ENCODE assay signal across 10 mouse cellular contexts in genomic region chr1:20478266-20478659, GRCm38 (mm10).
DNase-seq lines count a peak whose midpoint lies in the region; ATAC-seq and TF ChIP-seq lines count a peak whose summit lies in the region.
"Had no signal": no experiment of that assay in that cellular context is flagged by ENCODE, and none has a peak within 500 bp of the region (broad histone marks: within the 10 kb centered on the region; RNA-seq: fewer than 3 reads in every experiment).

No protein-coding gene starts in this region.

- H3K4me1 ChIP-seq in kidney, postnatal 0 days (replicated peaks; ENCODE audit: insufficient read depth, low read length): no peaks in the 10 kb centered on the region
- peaks cover 13% of the 10 kb centered on the region for H3K4me1 ChIP-seq in forebrain, embryonic 12.5 days
- peaks cover 8% of the 10 kb centered on the region for H3K4me1 ChIP-seq in limb, embryonic 12.5 days (replicated peaks)
- H3K4me1 ChIP-seq in neural tube, embryonic 15.5 days: peaks cover 9% of the 10 kb centered on the region

- H3K36me3 ChIP-seq in kidney, postnatal 0 days (ENCODE audit: insufficient read depth, low read length): no peaks in the 10 kb centered on the region
- no peaks in the 10 kb centered on the region for H3K36me3 ChIP-seq in forebrain, embryonic 12.5 days (replicated peaks)
- H3K36me3 ChIP-seq in limb, embryonic 12.5 days: no peaks in the 10 kb centered on the region
- no peaks in the 10 kb centered on the region for H3K36me3 ChIP-seq in neural tube, embryonic 15.5 days
- H3K36me3 ChIP-seq: G1E had no signal

- whole genome bisulfite sequencing in kidney, postnatal 0 days: 24% methylated on average over 6 of the region's 6 CpGs
- WGBS in forebrain, embryonic 12.5 days: 23% methylated on average over 6 of the region's 6 CpGs
- WGBS in limb, embryonic 12.5 days: 32% methylated on average over 6 of the region's 6 CpGs
- 24% methylated on average over 6 of the region's 6 CpGs for WGBS in neural tube, embryonic 15.5 days

- ATAC-seq in kidney, postnatal 0 days (replicated peaks; ENCODE audit: low FRiP score, low read depth): no peak
- ATAC-seq in forebrain, embryonic 12.5 days (ENCODE audit: low FRiP score): peak; percentile 58
- no peak for ATAC-seq in limb, embryonic 12.5 days (ENCODE audit: insufficient number of reproducible peaks, insufficient read depth, low FRiP score, low TSS enrichment, low read depth)
- peak; percentile 56; the same call in 1 of the 2 replicates for ATAC-seq in neural tube, embryonic 15.5 days (ENCODE audit: low FRiP score)
- ATAC-seq in frontal cortex, adult (ENCODE audit: low TSS enrichment): no peak

- H3K4me3 ChIP-seq in kidney, postnatal 0 days (replicated peaks; ENCODE audit: low read depth, low read length): no peak overlapping the region; the same call in 1 of the 2 replicates
- peak overlapping the region; percentile 47 for H3K4me3 ChIP-seq in forebrain, embryonic 12.5 days (replicated peaks)
- peak overlapping the region; percentile 37 for H3K4me3 ChIP-seq in limb, embryonic 12.5 days (replicated peaks)
- peak overlapping the region; percentile 42 for H3K4me3 ChIP-seq in neural tube, embryonic 15.5 days (replicated peaks)

- no peak overlapping the region for H3K9ac ChIP-seq in kidney, postnatal 0 days (ENCODE audit: low read depth, low read length)
- H3K9ac ChIP-seq in forebrain, embryonic 12.5 days: peak overlapping the region; percentile 59
- H3K9ac ChIP-seq in limb, embryonic 12.5 days (replicated peaks): no peak overlapping the region
- H3K9ac ChIP-seq in neural tube, embryonic 15.5 days (replicated peaks): peak overlapping the region; percentile 44

- no peak for DNase-seq in kidney, postnatal 0 days (ENCODE audit: low spot score)
- DNase-seq in kidney, postnatal 10 days: no peak
- no peak for DNase-seq in left cerebral cortex, adult 8-10 months (ENCODE audit: low spot score in 2 of 2)
- no peak for DNase-seq in left cerebral cortex, postnatal 25 days (ENCODE audit: low spot score in 2 of 2)
- DNase-seq: layer of hippocampus, adult 9-11 months had no signal

- no peak overlapping the region for H3K27ac ChIP-seq in kidney, postnatal 0 days
- peak overlapping the region; percentile 42; the same call in 1 of the 2 replicates for H3K27ac ChIP-seq in forebrain, embryonic 12.5 days
- no peak overlapping the region for H3K27ac ChIP-seq in limb, embryonic 12.5 days
- peak overlapping the region; percentile 77 for H3K27ac ChIP-seq in neural tube, embryonic 15.5 days (replicated peaks)

- peak overlapping the region; percentile 47 for H3K4me2 ChIP-seq in kidney, postnatal 0 days (ENCODE audit: low read length)
- H3K4me2 ChIP-seq in forebrain, embryonic 12.5 days: peak overlapping the region; percentile 81
- peak overlapping the region; percentile 71 for H3K4me2 ChIP-seq in limb, embryonic 12.5 days
- peak overlapping the region; percentile 78 for H3K4me2 ChIP-seq in neural tube, embryonic 15.5 days

- TF ChIP-seq CTCF in kidney, postnatal 0 days (IDR thresholded peaks at IDR 0.05; ENCODE audit: low read depth): no peak

- intact Hi-C loops in left cerebral cortex, postnatal 25 days (cut with DNase I): no loop called here

- H3K27me3 ChIP-seq in kidney, postnatal 0 days (ENCODE audit: insufficient read depth, low read length): no peaks in the 10 kb centered on the region
- H3K27me3 ChIP-seq in forebrain, embryonic 12.5 days: peaks cover 7% of the 10 kb centered on the region
- H3K27me3 ChIP-seq in limb, embryonic 12.5 days: peaks cover 42% of the 10 kb centered on the region
- H3K27me3 ChIP-seq in neural tube, embryonic 15.5 days (replicated peaks): no peaks in the 10 kb centered on the region

- no peaks in the 10 kb centered on the region for H3K9me3 ChIP-seq in kidney, postnatal 0 days (replicated peaks; ENCODE audit: low read length)
- no peaks in the 10 kb centered on the region for H3K9me3 ChIP-seq in forebrain, embryonic 12.5 days
- no peaks in the 10 kb centered on the region for H3K9me3 ChIP-seq in limb, embryonic 12.5 days
- H3K9me3 ChIP-seq in neural tube, embryonic 15.5 days (replicated peaks): no peaks in the 10 kb centered on the region
- H3K9me3 ChIP-seq: G1E had no signal

Comparison
In these comparisons a context has a peak if more than half of its experiments do, and no peak if none do; other contexts are left out.
1. ATAC-seq: peak in forebrain, embryonic 12.5 days (single experiment) and neural tube, embryonic 15.5 days (single experiment); none in kidney, postnatal 0 days (single experiment), limb, embryonic 12.5 days (single experiment) and frontal cortex, adult (single experiment).
2. H3K27ac ChIP-seq: peak in forebrain, embryonic 12.5 days (single experiment) and neural tube, embryonic 15.5 days (single experiment); none in kidney, postnatal 0 days (single experiment) and limb, embryonic 12.5 days (single experiment).
3. H3K9ac ChIP-seq: peak in forebrain, embryonic 12.5 days (single experiment) and neural tube, embryonic 15.5 days (single experiment); none in kidney, postnatal 0 days (single experiment) and limb, embryonic 12.5 days (single experiment).
4. Peak in every context shown above with its lines, with median percentiles within 50 percentile points of each other: H3K4me2 ChIP-seq.